Mouse (Mus musculus): ENCODE measurements at regions not wholly inside any gene's neighbourhood (a gene's known extent, or its start where the extent isn't known, plus 50 kb on each side); places are given as distances from the start of the nearest gene placed in this dataset.

DNA sequence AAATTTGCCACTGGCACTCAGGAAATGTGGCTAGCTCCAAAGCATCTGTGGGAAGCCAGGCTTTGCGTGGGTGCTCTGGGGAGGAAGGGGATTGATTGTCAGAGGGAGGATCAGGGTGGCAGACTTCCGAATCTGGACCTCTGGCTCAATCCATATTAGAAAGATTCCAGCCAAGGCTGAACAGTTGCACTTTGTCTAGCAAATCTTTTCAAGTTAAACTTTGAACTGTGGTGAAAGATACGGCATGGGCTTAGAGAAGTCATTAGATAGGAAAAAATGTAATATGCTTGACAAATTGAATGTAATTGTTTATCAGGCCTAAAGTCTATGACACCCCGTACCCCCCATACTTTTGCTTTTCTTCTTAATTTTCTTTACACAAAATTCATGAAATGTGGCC, 120.7 kb downstream of the Sem1 start:
- Histone ChIP-seq H3K27me3 (ENCODE audit: control insufficient read depth in 1 of 2, insufficient read depth in 2 of 2, low read length in 2 of 2) (no peaks in the 10 kb centered on the region), H3K36me3 (ENCODE audit: control insufficient read depth in 1 of 2, insufficient read depth in 2 of 2, low read length in 2 of 2) (no peaks in the 10 kb centered on the region), H3K27ac (ENCODE audit: control insufficient read depth, low read depth, low read length) (no peak overlapping the region), H3K9me3 (replicated peaks; ENCODE audit: insufficient read depth, low read length) (no peaks in the 10 kb centered on the region), H3K4me1 (ENCODE audit: control insufficient read depth in 1 of 2, insufficient read depth in 2 of 2, low read length in 2 of 2) (no peaks in the 10 kb centered on the region), H3K4me3 (ENCODE audit: control insufficient read depth in 1 of 2, insufficient read depth in 1 of 2, low read depth in 2 of 2, low read length in 2 of 2) (no peak overlapping the region), H3K79me2 (ENCODE audit: control insufficient read depth, insufficient read depth, low read length, poor library complexity) (no peaks in the 10 kb centered on the region), H3K9ac (ENCODE audit: control insufficient read depth, low read depth, low read length, poor library complexity, severe bottlenecking) (no peak overlapping the region)
- DNase-seq (ENCODE audit: low read depth, low spot score) = no peak
- TF ChIP-seq CHD1 (IDR thresholded peaks at IDR 0.05; ENCODE audit: low read depth, low read length) = no peak
- TF ChIP-seq JUND (IDR thresholded peaks at IDR 0.05; ENCODE audit: low read depth, low read length) = no peak
- TF ChIP-seq USF1 (IDR thresholded peaks at IDR 0.05; ENCODE audit: low read depth, low read length) = no peak
- TF ChIP-seq E2F4 (IDR thresholded peaks at IDR 0.05; ENCODE audit: borderline replicate concordance, low read depth, low read length) = no peak
- no peak for TF ChIP-seq MAZ (IDR thresholded peaks at IDR 0.05; ENCODE audit: low read depth, low read length)
- no peak for TF ChIP-seq POLR2AphosphoS2 (IDR thresholded peaks at IDR 0.05; ENCODE audit: low read length)
- no peak for TF ChIP-seq UBTF (IDR thresholded peaks at IDR 0.05; ENCODE audit: borderline replicate concordance, insufficient read depth, low read depth, low read length)

GRCm38 (mm10) chr6:6457001-6457400, 121.5 kb downstream of the Sem1 start:
- no peak overlapping the region for H3K4me3 ChIP-seq (ENCODE audit: control insufficient read depth in 1 of 2, insufficient read depth in 1 of 2, low read depth in 2 of 2, low read length in 2 of 2)
- no peak for DNase-seq (ENCODE audit: low read depth, low spot score)
- no peaks in the 10 kb centered on the region for H3K9me3 ChIP-seq (replicated peaks; ENCODE audit: insufficient read depth, low read length)
- H3K4me1 ChIP-seq (ENCODE audit: control insufficient read depth in 1 of 2, insufficient read depth in 2 of 2, low read length in 2 of 2) = no peaks in the 10 kb centered on the region
- H3K79me2 ChIP-seq (ENCODE audit: control insufficient read depth, insufficient read depth, low read length, poor library complexity) = no peaks in the 10 kb centered on the region
- no peak overlapping the region for H3K9ac ChIP-seq (ENCODE audit: control insufficient read depth, low read depth, low read length, poor library complexity, severe bottlenecking)
- no peaks in the 10 kb centered on the region for H3K27me3 ChIP-seq (ENCODE audit: control insufficient read depth in 1 of 2, insufficient read depth in 2 of 2, low read length in 2 of 2)
- H3K36me3 ChIP-seq (ENCODE audit: control insufficient read depth in 1 of 2, insufficient read depth in 2 of 2, low read length in 2 of 2) = no peaks in the 10 kb centered on the region
- TF ChIP-seq KAT2A (conservative IDR thresholded peaks at IDR 0.05; ENCODE audit: low read depth, low read length) = no peak
- TF ChIP-seq GABPA (IDR thresholded peaks at IDR 0.05; ENCODE audit: low read depth, low read length) = no peak
- TF ChIP-seq ZNF384 (IDR thresholded peaks at IDR 0.05; ENCODE audit: low read depth, low read length) = no peak
- TF ChIP-seq MAFK (IDR thresholded peaks at IDR 0.05; ENCODE audit: borderline replicate concordance, low read depth, low read length) = no peak
- no peak for TF ChIP-seq CHD1 (IDR thresholded peaks at IDR 0.05; ENCODE audit: low read depth, low read length)
- no peak for TF ChIP-seq CHD2 (IDR thresholded peaks at IDR 0.05; ENCODE audit: low read length)
- no peak for TF ChIP-seq ZMIZ1 (IDR thresholded peaks at IDR 0.05; ENCODE audit: low read depth, low read length)
- no peak for TF ChIP-seq CTCF (IDR thresholded peaks at IDR 0.05 in 2 of 3, conservative IDR thresholded peaks at IDR 0.05 in 1 of 3; ENCODE audit: control insufficient read depth in 1 of 3, insufficient read depth in 1 of 3, low read depth in 2 of 3, low read length in 3 of 3, poor library complexity in 1 of 3, severe bottlenecking in 1 of 3)
- no peak for TF ChIP-seq TBP (IDR thresholded peaks at IDR 0.05; ENCODE audit: low read depth, low read length)
- H3K27ac ChIP-seq (ENCODE audit: control insufficient read depth, low read depth, low read length) = no peak overlapping the region

GRCm38 (mm10) chr6:6455566-6455965, 122.9 kb downstream of the Sem1 start:
- Histone ChIP-seq H3K4me3 (ENCODE audit: control insufficient read depth in 1 of 2, insufficient read depth in 1 of 2, low read depth in 2 of 2, low read length in 2 of 2) (no peak overlapping the region), H3K27ac (ENCODE audit: control insufficient read depth, low read depth, low read length) (no peak overlapping the region), H3K4me1 (ENCODE audit: control insufficient read depth in 1 of 2, insufficient read depth in 2 of 2, low read length in 2 of 2) (no peaks in the 10 kb centered on the region), H3K27me3 (ENCODE audit: control insufficient read depth in 1 of 2, insufficient read depth in 2 of 2, low read length in 2 of 2) (no peaks in the 10 kb centered on the region), H3K9ac (ENCODE audit: control insufficient read depth, low read depth, low read length, poor library complexity, severe bottlenecking) (no peak overlapping the region), H3K9me3 (replicated peaks; ENCODE audit: insufficient read depth, low read length) (no peaks in the 10 kb centered on the region), H3K36me3 (ENCODE audit: control insufficient read depth in 1 of 2, insufficient read depth in 2 of 2, low read length in 2 of 2) (no peaks in the 10 kb centered on the region), H3K79me2 (ENCODE audit: control insufficient read depth, insufficient read depth, low read length, poor library complexity) (no peaks in the 10 kb centered on the region)
- no peak for DNase-seq (ENCODE audit: low read depth, low spot score)
- no peak for TF ChIP-seq TCF12 (IDR thresholded peaks at IDR 0.05; ENCODE audit: low read depth, low read length)

All from MEL (cell line).